Mouse (Mus musculus): Measurements from ENCODE around the gene Nsd1. TPM values are rescaled to one million over a fixed set of nuclear protein-coding genes. Genes with fewer than 3 reads are reported as not detected.

The Nsd1 gene
- polyA plus RNA-seq (2012; rRNA removed), result 43.6 and 45.2 TPM in 2 replicates

DNA sequence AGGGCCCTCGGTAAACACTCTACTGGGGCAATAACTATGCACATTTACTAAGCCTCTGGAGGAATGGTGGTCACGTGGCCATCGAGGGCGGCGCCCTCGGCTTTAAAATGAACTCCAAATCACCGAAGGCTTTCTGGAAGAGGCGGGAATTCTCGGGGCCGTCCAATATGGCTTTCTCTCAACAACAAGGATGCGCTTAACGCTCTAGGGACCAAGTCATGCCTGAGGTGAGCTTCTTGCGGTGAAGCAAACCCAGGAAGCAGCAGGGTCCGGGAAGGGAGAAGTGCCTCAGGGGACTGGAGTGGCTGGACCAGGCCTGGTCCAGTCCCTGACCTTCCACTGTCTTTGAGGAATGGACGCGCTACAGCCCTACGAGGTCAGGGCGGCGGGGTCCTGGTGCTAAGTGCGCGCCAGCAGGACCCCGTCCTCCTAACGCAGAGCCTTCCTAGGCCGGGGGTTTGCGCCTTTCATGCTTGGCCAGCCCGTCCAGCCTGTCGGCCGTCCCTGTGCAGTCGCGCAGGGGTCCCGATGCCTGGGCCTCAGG, at the start of gene Nsd1:
Gene Nsd1 (plus strand): TSS at position 134 of the 544 bp plus-strand sequence.

DNA sequence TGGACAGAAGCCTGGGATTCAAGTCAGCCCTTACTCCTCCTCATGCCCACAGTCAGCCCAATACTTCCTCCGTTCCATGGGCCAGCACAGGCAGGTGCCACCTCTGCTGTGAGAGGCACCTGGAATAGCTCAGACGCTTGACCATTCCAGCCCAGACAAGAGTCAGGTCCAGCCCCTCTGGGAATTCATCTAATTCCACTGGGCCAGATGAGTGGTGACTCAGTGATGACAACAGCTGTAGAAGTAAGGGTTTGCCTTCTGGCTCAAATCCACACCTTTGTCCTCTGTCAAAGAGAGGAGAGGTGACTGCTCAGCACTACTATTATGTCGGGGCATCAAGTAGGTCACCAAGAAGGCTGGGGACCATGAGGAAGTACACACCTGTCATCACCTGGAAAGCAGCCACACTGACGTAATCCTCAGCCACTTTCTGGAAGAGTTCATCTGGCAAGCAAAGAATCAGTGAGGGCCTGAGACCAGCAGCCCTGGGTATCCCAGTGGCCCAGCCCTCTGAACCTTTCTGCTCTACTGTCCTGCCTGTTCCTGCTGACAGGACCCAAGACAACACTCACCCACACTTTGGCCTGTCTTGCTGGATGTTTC, 110.5 kb downstream of the Nsd1 start, which contains the start of gene Prelid1:
Gene Prelid1 (plus strand): TSS at position 570 of the 603 bp plus-strand sequence.

GRCm38 (mm10) chr13:55321434-55322129, 112.0 kb downstream of the Nsd1 start, which contains the start of gene Rab24:
Rab24 (minus strand) TSS chr13:55321946.

GRCm38 (mm10) chr13:55329683-55330566, 120.3 kb downstream of the Nsd1 start, which contains the start of gene Mxd3:
Mxd3 (minus strand) TSS chr13:55329823.

DNA sequence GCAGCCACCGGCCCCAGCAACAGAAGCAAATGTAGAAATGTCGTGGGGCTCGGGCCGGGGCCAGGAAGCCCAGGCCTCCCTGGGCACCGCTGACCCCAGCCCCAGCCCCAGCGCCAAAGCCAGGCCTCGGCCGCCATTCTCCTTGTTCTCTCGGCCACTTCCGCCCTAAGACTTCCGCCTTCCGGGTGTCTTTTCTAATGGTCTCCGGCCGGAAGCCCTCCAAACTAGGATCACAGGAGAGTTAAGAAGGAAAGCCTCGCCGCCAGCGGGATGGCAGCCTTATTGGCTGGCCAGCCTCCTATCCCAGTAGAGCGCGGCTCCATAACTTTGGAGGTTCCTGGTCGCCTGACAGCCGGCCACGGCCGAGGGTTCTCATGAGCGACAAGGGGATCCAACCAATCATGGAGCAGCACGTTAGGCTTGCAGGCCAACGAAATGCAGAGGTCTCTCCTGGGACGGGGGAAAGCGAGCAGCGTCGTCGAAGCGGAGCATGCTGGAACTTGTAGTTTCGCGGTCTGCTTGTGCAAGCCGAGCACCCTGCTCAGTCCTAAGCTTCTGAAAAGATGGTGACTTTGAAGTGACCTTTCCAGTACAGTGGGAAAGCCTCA, 153.0 kb downstream of the Nsd1 start, which contains the start of gene Lman2:
Gene Lman2 (minus strand): TSS at position 331 of the 608 bp plus-strand sequence.

Other genes starting within 250 kb of the Nsd1 start
- 1.7 and 2.0 TPM in 2 replicates for gene Hk3, start 188.4 kb upstream of the Nsd1 start, polyA plus RNA-seq (2012; rRNA removed)
- gene Uimc1, start 109.5 kb upstream of the Nsd1 start, polyA plus RNA-seq (2012; rRNA removed), result 26.5 and 29.3 TPM in 2 replicates
- gene Zfp346, start 104.5 kb upstream of the Nsd1 start, polyA plus RNA-seq (2012; rRNA removed), result 40.6 and 43.6 TPM in 2 replicates
- not detected in 2 replicates for gene Gm17617, start 76.2 kb upstream of the Nsd1 start, polyA plus RNA-seq (2012; rRNA removed)
- gene Fgfr4, start 57.1 kb upstream of the Nsd1 start, polyA plus RNA-seq (2012; rRNA removed), result 1.8 and 7.1 TPM in 2 replicates
- gene Prelid1, start 110.7 kb downstream of the Nsd1 start, polyA plus RNA-seq (2012; rRNA removed), result 247 and 256 TPM in 2 replicates
- 155 and 158 TPM in 2 replicates for gene Rab24, start 112.2 kb downstream of the Nsd1 start, polyA plus RNA-seq (2012; rRNA removed)
- gene Mxd3, start 120.0 kb downstream of the Nsd1 start, polyA plus RNA-seq (2012; rRNA removed), result 34.6 and 41.2 TPM in 2 replicates
- 54.3 and 59.6 TPM in 2 replicates for gene Lman2, start 153.0 kb downstream of the Nsd1 start, polyA plus RNA-seq (2012; rRNA removed)
- 0.79 and 0.98 TPM in 2 replicates for gene Rgs14, start 159.9 kb downstream of the Nsd1 start, polyA plus RNA-seq (2012; rRNA removed)
- 0.06 and 0.07 TPM in 2 replicates for gene Slc34a1, start 188.4 kb downstream of the Nsd1 start, polyA plus RNA-seq (2012; rRNA removed)
- gene Pfn3, start 205.4 kb downstream of the Nsd1 start, polyA plus RNA-seq (2012; rRNA removed), result 0.43 and 0.44 TPM in 2 replicates
- 0.07 and 0.23 TPM in 2 replicates for gene F12, start 217.0 kb downstream of the Nsd1 start, polyA plus RNA-seq (2012; rRNA removed)
- 84.0 and 87.2 TPM in 2 replicates for gene Grk6, start 235.3 kb downstream of the Nsd1 start, polyA plus RNA-seq (2012; rRNA removed)

All from central nervous system, embryonic 14 days (tissue).